Mouse (Mus musculus) ES-E14 (cell line): Measurements from ENCODE around the gene Wipf1. TPM values are rescaled to one million over a fixed set of nuclear protein-coding genes. Genes with fewer than 3 reads are reported as not detected.

Source experiments
- DNase-seq: peaks from one replicate; pipeline ENCODE4 v3.0.0-alpha.2; 2013; ENCODE audit warnings: low read depth, low spot score
- H3K27ac ChIP-seq: 2 replicates; pipeline ENCODE4 v1.5.1; 2012; ENCODE audit warnings: low read depth, mild to moderate bottlenecking, low read length, moderate library complexity, mixed read lengths; ENCODE audit not compliant: poor library complexity, insufficient read depth, severe bottlenecking
- H3K36me3 ChIP-seq: 2 replicates; pipeline ENCODE4 v1.6.1; 2012; ENCODE audit warnings: mild to moderate bottlenecking, low read length, moderate library complexity, mixed read lengths; ENCODE audit not compliant: control insufficient read depth, poor library complexity, insufficient read depth, severe bottlenecking
- H3K4me1 ChIP-seq, 2 experiments: fragments of 150-350 bp in 1 of 2; sonication (generic) in 1 of 2; 2 replicates each; pipeline ENCODE4 v1.6.1; 2012; ENCODE audit warnings: low read length in 2 of 2, mild to moderate bottlenecking in 1 of 2, mixed read lengths in 1 of 2; ENCODE audit not compliant: control insufficient read depth in 2 of 2, insufficient read depth in 2 of 2, poor library complexity in 1 of 2
- H3K4me3 ChIP-seq, 2 experiments: fragments of 150-350 bp in 1 of 2; sonication (generic) in 1 of 2; 2 replicates each; pipeline ENCODE4 v1.5.1; 2012; ENCODE audit warnings: low read length in 2 of 2, low read depth in 1 of 2, mild to moderate bottlenecking in 1 of 2, mixed read lengths in 1 of 2; ENCODE audit not compliant: insufficient read depth in 1 of 2, poor library complexity in 1 of 2, severe bottlenecking in 1 of 2
- H3K9ac ChIP-seq: 2 replicates; pipeline ENCODE4 v1.6.1; 2012; ENCODE audit warnings: low read depth, mild to moderate bottlenecking, low read length, mixed read lengths; ENCODE audit not compliant: poor library complexity, insufficient read depth, severe bottlenecking
- H3K9me3 ChIP-seq: fragments of 150-350 bp; sonication (generic); 2 replicates; pipeline ENCODE4 v1.6.1; 2012; ENCODE audit warnings: low read depth, mild to moderate bottlenecking, low read length; ENCODE audit not compliant: control insufficient read depth, insufficient read depth
- CHD2 ChIP-seq: IDR thresholded peaks from 2 replicates; pipeline ENCODE4 v1.6.1; 2014; ENCODE audit warnings: mild to moderate bottlenecking, low read depth, low read length, inconsistent platforms
- HCFC1 ChIP-seq: IDR thresholded peaks from 2 replicates; pipeline ENCODE4 v1.6.1; 2012; ENCODE audit warnings: low read length, inconsistent platforms, borderline replicate concordance; ENCODE audit not compliant: insufficient read depth
- MAFK ChIP-seq: IDR thresholded peaks from 2 replicates; pipeline ENCODE4 v1.6.1; 2014; ENCODE audit warnings: mild to moderate bottlenecking, low read depth, low read length, inconsistent platforms; ENCODE audit not compliant: insufficient read depth
- ZC3H11A ChIP-seq: IDR thresholded peaks from 2 replicates; pipeline ENCODE4 v1.6.1; 2012; ENCODE audit warnings: low read depth, mild to moderate bottlenecking, inconsistent platforms, low read length, borderline replicate concordance
- ZNF384 ChIP-seq: IDR thresholded peaks from 2 replicates; pipeline ENCODE4 v1.6.1; 2012; ENCODE audit warnings: low read depth, low read length, inconsistent platforms
- in situ Hi-C, 2 experiments: fragments of 600-800 bp; cut with MboI; formaldehyde crosslinking; loops; one replicate each; pipeline ENCODE4 v1.15.1; 2025; ENCODE audit warnings: low sequenced_read_pairs in 2 of 2, inconsistent platforms in 1 of 2; ENCODE audit not compliant: unreplicated experiment in 2 of 2
- total RNA-seq: library from RNA; depleted of rRNA; stranded (reverse); fragments of 300-350 nt; gene quantifications from 2 replicates; pipeline ENCODE4 v1.2.3, GENCODE M21; 2012

The Wipf1 gene
- total RNA-seq, 1 experiment: 1.2 TPM

DNA sequence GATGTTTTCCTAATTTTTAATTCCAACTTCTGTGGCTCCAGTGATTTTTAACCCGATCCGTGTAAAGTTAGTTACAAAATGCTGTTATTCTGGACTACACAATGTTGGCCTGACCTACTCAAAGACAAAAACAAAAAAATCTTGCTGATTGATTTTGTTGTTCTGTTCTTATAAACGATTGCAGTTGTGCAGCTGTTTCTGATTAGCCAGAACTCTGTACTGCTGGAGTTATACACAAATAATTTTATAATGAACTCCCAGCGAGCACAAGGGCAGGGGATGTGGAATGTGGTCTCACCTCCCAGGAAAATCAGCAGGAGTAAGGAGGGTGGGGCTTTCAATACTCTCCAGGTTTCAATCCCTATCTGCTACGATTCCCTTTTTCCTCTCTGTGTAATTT lies 10.6 kb downstream of the Wipf1 start:
- no peak overlapping the region for H3K9ac ChIP-seq
- no peak for DNase-seq
- peaks cover 0 to 3% of the 10 kb centered on the region in 2 experiments; a peak in 2 of 4 replicates for H3K4me1 ChIP-seq
- TF ChIP-seq MAFK (no peak), HCFC1 (no peak), ZNF384 (no peak), CHD2 (no peak), ZC3H11A (no peak)
- in situ Hi-C loops: no loop called here
- no peaks in the 10 kb centered on the region for H3K36me3 ChIP-seq
- H3K9me3 ChIP-seq: no peaks in the 10 kb centered on the region
- H3K4me3 ChIP-seq: no peak overlapping the region
- no peak overlapping the region for H3K27ac ChIP-seq

DNA sequence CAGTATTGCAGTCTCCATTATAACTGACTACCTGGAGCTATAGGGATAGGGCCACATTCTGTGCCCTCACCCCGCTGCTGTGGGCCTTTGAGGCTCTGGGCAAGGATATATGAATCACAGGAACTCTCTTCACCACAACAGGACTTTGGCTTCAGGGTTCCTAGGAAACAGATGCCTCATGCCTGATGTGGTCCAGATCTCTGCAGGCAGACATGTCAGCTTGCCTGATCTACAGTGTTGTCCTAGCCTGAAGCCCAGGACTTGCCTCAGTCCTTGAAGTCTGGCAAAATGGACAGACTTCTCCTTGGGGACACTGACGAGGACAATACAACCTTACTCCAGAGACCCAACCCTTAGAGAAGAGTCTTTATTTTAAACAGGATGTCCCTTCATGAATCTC lies 11.2 kb downstream of the Wipf1 start:
- H3K9me3 ChIP-seq: no peaks in the 10 kb centered on the region
- in situ Hi-C loops: no loop called here
- H3K27ac ChIP-seq: no peak overlapping the region
- H3K9ac ChIP-seq: no peak overlapping the region
- no peaks in the 10 kb centered on the region for H3K36me3 ChIP-seq
- peaks cover 0 to 3% of the 10 kb centered on the region in 2 experiments; a peak in 2 of 4 replicates for H3K4me1 ChIP-seq
- no peak overlapping the region for H3K4me3 ChIP-seq
- TF ChIP-seq CHD2: no peak
- TF ChIP-seq HCFC1: no peak
- TF ChIP-seq MAFK: no peak
- no peak for TF ChIP-seq ZNF384
- no peak for TF ChIP-seq ZC3H11A
- no peak for DNase-seq

GRCm38 (mm10) chr2:73514178-73514577 lies 15.4 kb downstream of the Wipf1 start:
- peaks cover 0 to 9% of the 10 kb centered on the region in 2 experiments; a peak in 3 of 4 replicates for H3K4me1 ChIP-seq
- H3K36me3 ChIP-seq: no peaks in the 10 kb centered on the region
- no peak overlapping the region for H3K27ac ChIP-seq
- TF ChIP-seq ZNF384: no peak
- peak; percentile 81 for TF ChIP-seq HCFC1
- DNase-seq: no peak
- H3K9me3 ChIP-seq: no peaks in the 10 kb centered on the region
- no peak overlapping the region for H3K9ac ChIP-seq
- in situ Hi-C loops: no loop called here
- H3K4me3 ChIP-seq: no peak overlapping the region

GRCm38 (mm10) chr2:73513204-73513749 lies 16.3 kb downstream of the Wipf1 start:
- DNase-seq: no peak
- TF ChIP-seq CHD2: no peak
- TF ChIP-seq ZNF384: no peak
- TF ChIP-seq MAFK: no peak
- no peak for TF ChIP-seq ZC3H11A
- no peak for TF ChIP-seq HCFC1
- Histone ChIP-seq H3K9ac (no peak overlapping the region), H3K4me3 (no peak overlapping the region), H3K27ac (no peak overlapping the region), H3K36me3 (no peaks in the 10 kb centered on the region), H3K9me3 (no peaks in the 10 kb centered on the region), H3K4me1 (peaks cover 0 to 9% of the 10 kb centered on the region in 2 experiments; a peak in 2 of 4 replicates)
- in situ Hi-C loops: no loop called here

DNA sequence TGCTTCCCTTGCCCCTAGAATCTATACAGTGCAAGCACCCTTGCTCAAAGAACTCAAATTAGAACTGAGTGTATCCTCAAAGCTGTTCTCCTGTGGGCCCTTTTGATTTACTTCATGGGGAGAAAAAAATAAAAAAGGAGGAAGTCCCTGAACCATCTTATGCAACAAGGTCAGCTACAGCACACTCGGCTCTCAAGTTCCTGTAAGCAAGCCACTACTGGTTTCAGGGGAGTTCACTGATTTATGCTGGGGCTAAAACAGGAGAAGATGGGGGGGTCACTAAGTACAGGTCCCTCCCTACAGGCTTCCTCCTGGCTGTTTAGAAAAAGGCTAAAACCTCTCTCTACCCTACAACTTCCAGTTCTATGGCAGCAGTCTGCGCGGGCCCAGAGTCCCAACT lies 17.5 kb downstream of the Wipf1 start:
- H3K4me3 ChIP-seq: no peak overlapping the region
- H3K9me3 ChIP-seq: no peaks in the 10 kb centered on the region
- no peak for DNase-seq
- TF ChIP-seq CHD2: no peak
- no peak for TF ChIP-seq ZC3H11A
- no peak for TF ChIP-seq ZNF384
- no peak for TF ChIP-seq HCFC1
- TF ChIP-seq MAFK: no peak
- in situ Hi-C loops: no loop called here
- peaks cover 0 to 8% of the 10 kb centered on the region in 2 experiments; a peak in 1 of 4 replicates for H3K4me1 ChIP-seq
- no peak overlapping the region for H3K9ac ChIP-seq
- no peaks in the 10 kb centered on the region for H3K36me3 ChIP-seq
- H3K27ac ChIP-seq: no peak overlapping the region
